ENCODE assay signal across 22 mouse cellular contexts in genomic region chr17:58370089-58370488, GRCm38 (mm10).
DNase-seq lines count a peak whose midpoint lies in the region; ATAC-seq and TF ChIP-seq lines count a peak whose summit lies in the region.
"Had no signal": no experiment of that assay in that cellular context is flagged by ENCODE, and none has a peak within 500 bp of the region (broad histone marks: within the 10 kb centered on the region; RNA-seq: fewer than 3 reads in every experiment).

No protein-coding gene starts in this region.

- ATAC-seq in kidney, postnatal 0 days (replicated peaks; ENCODE audit: low FRiP score, low read depth): no peak
- ATAC-seq: forebrain, embryonic 14.5 days; forebrain, embryonic 16.5 days had no signal

- dilution Hi-C loops in CH12.LX (cut with MboI; ENCODE audit: extremely low pct_ligation_motif_present, extremely low pct_unique_long_range_greater_than_20kb, low sequenced_read_pairs): no loop called here

- in situ Hi-C loops in CH12.LX (cut with MboI; ENCODE audit: low pct_ligation_motif_present, low pct_unique_long_range_greater_than_20kb, low sequenced_read_pairs) (no loop called here), ES-E14 (cut with MboI; ENCODE audit: low sequenced_read_pairs in 2 of 2, unreplicated experiment in 2 of 2) (no loop called here)

- H3K27ac ChIP-seq in kidney, postnatal 0 days: no peak overlapping the region
- H3K27ac ChIP-seq in CH12.LX (ENCODE audit: insufficient read depth, low read depth): no peak overlapping the region
- no peak overlapping the region for H3K27ac ChIP-seq in ES-E14 (ENCODE audit: insufficient read depth, low read depth, low read length, poor library complexity, severe bottlenecking)
- H3K27ac ChIP-seq: embryonic facial prominence, embryonic 12.5 days; embryonic facial prominence, embryonic 15.5 days; forebrain, embryonic 10.5 days; forebrain, embryonic 12.5 days had no signal

- H3K4me1 ChIP-seq in kidney, postnatal 0 days (replicated peaks; ENCODE audit: insufficient read depth, low read length): no peaks in the 10 kb centered on the region
- no peaks in the 10 kb centered on the region for H3K4me1 ChIP-seq in CH12.LX (ENCODE audit: control insufficient read depth in 1 of 2, insufficient read depth in 2 of 2)
- H3K4me1 ChIP-seq in ES-E14 (ENCODE audit: control insufficient read depth in 2 of 2, insufficient read depth in 2 of 2, low read length in 2 of 2, poor library complexity in 1 of 2): no peaks in the 10 kb centered on the region
- H3K4me1 ChIP-seq: embryonic facial prominence, embryonic 12.5 days; embryonic facial prominence, embryonic 15.5 days; forebrain, embryonic 10.5 days; forebrain, embryonic 12.5 days had no signal

- DNase-seq in kidney, postnatal 0 days (ENCODE audit: low spot score): peak; percentile 1
- no peak for DNase-seq in kidney, adult 9 months
- DNase-seq in CH12.LX (ENCODE audit: extremely low read depth): no peak
- no peak for DNase-seq in ES-E14 (ENCODE audit: low read depth, low spot score)
- no peak for DNase-seq in left cerebral cortex, adult 11 months (ENCODE audit: low spot score)
- DNase-seq: adrenal gland, adult 2 months; adrenal gland, postnatal 10 days; adrenal gland, postnatal 25 days; cerebellum, adult 11 months; cerebellum, adult 18-20 months; cerebellum, adult 8-10 months; cerebellum, adult 9-11 months; cerebellum, postnatal 14 days; cerebellum, postnatal 36 days; embryo, embryonic 11 days had no signal

- no peak overlapping the region for H3K9ac ChIP-seq in kidney, postnatal 0 days (ENCODE audit: low read depth, low read length)
- H3K9ac ChIP-seq in CH12.LX (ENCODE audit: insufficient read depth, low read depth): no peak overlapping the region
- no peak overlapping the region for H3K9ac ChIP-seq in ES-E14 (ENCODE audit: insufficient read depth, low read depth, low read length, poor library complexity, severe bottlenecking)
- H3K9ac ChIP-seq: embryonic facial prominence, embryonic 12.5 days; embryonic facial prominence, embryonic 15.5 days; forebrain, embryonic 12.5 days had no signal

- no peak for TF ChIP-seq RAD21 in CH12.LX (IDR thresholded peaks at IDR 0.05; ENCODE audit: low read depth, low read length)

- no peaks in the 10 kb centered on the region for H3K9me3 ChIP-seq in kidney, postnatal 0 days (replicated peaks; ENCODE audit: low read length)
- H3K9me3 ChIP-seq in CH12.LX (replicated peaks; ENCODE audit: low read length) (no peaks in the 10 kb centered on the region), ES-E14 (ENCODE audit: control insufficient read depth, insufficient read depth, low read depth, low read length) (no peaks in the 10 kb centered on the region)
- H3K9me3 ChIP-seq: embryonic facial prominence, embryonic 12.5 days; embryonic facial prominence, embryonic 15.5 days; forebrain, embryonic 10.5 days; forebrain, embryonic 12.5 days had no signal

- no peaks in the 10 kb centered on the region for H3K79me2 ChIP-seq in CH12.LX (replicated peaks; ENCODE audit: control insufficient read depth, extremely low read depth, insufficient read depth, poor library complexity, severe bottlenecking)

- no peak overlapping the region for H3K4me2 ChIP-seq in kidney, postnatal 0 days (ENCODE audit: low read length)
- H3K4me2 ChIP-seq in CH12.LX (ENCODE audit: insufficient read depth, low read depth, poor library complexity, severe bottlenecking): no peak overlapping the region
- H3K4me2 ChIP-seq: embryonic facial prominence, embryonic 12.5 days; embryonic facial prominence, embryonic 15.5 days; forebrain, embryonic 12.5 days had no signal

- no peak overlapping the region for H3K4me3 ChIP-seq in kidney, postnatal 0 days (replicated peaks; ENCODE audit: low read depth, low read length)
- no peak overlapping the region for H3K4me3 ChIP-seq in CH12.LX (replicated peaks in 1 of 3; ENCODE audit: low read depth in 2 of 3, low read length in 2 of 3, poor library complexity in 1 of 3)
- H3K4me3 ChIP-seq in ES-E14 (ENCODE audit: insufficient read depth in 1 of 2, low read depth in 1 of 2, low read length in 2 of 2, poor library complexity in 1 of 2, severe bottlenecking in 1 of 2): no peak overlapping the region
- H3K4me3 ChIP-seq: embryonic facial prominence, embryonic 12.5 days; embryonic facial prominence, embryonic 15.5 days; erythroblast, embryonic 14.5 days; forebrain, embryonic 10.5 days; forebrain, embryonic 12.5 days had no signal

- no peaks in the 10 kb centered on the region for H3K27me3 ChIP-seq in kidney, postnatal 0 days (ENCODE audit: insufficient read depth, low read length)
- no peaks in the 10 kb centered on the region for H3K27me3 ChIP-seq in CH12.LX (replicated peaks)
- H3K27me3 ChIP-seq: embryonic facial prominence, embryonic 12.5 days; embryonic facial prominence, embryonic 15.5 days; forebrain, embryonic 12.5 days had no signal

- no peak for TF ChIP-seq POLR2A in CH12.LX (IDR thresholded peaks at IDR 0.05; ENCODE audit: low read depth, low read length)

- H3K36me3 ChIP-seq in kidney, postnatal 0 days (ENCODE audit: insufficient read depth, low read length): no peaks in the 10 kb centered on the region
- H3K36me3 ChIP-seq in CH12.LX (replicated peaks in 1 of 2; ENCODE audit: control insufficient read depth in 1 of 2, insufficient read depth in 1 of 2, low read length in 1 of 2) (no peaks in the 10 kb centered on the region), ES-E14 (ENCODE audit: control insufficient read depth, insufficient read depth, low read length, poor library complexity, severe bottlenecking) (no peaks in the 10 kb centered on the region)
- H3K36me3 ChIP-seq: embryonic facial prominence, embryonic 12.5 days; embryonic facial prominence, embryonic 15.5 days; forebrain, embryonic 10.5 days; forebrain, embryonic 12.5 days had no signal

- no peak for TF ChIP-seq EP300 in CH12.LX (IDR thresholded peaks at IDR 0.05; ENCODE audit: low read length)

- no peak for TF ChIP-seq CTCF in kidney, postnatal 0 days (IDR thresholded peaks at IDR 0.05; ENCODE audit: low read depth)
- no peak for TF ChIP-seq CTCF in CH12.LX (conservative IDR thresholded peaks at IDR 0.05 in 1 of 2, IDR thresholded peaks at IDR 0.05 in 1 of 2; ENCODE audit: low read depth in 2 of 2, low read length in 2 of 2)

TF ChIP-seq in CH12.LX, 34 proteins besides CTCF, POLR2A, EP300 and RAD21:
- TF ChIP-seq NELFE (IDR thresholded peaks at IDR 0.05; ENCODE audit: low read depth, low read length) (no peak), MAFK (IDR thresholded peaks at IDR 0.05; ENCODE audit: insufficient replicate concordance, low read length) (peak; percentile 64; the same call in 1 of the 2 replicates)
TF ChIP-seq in CH12.LX: peak in this region for 1.

TF ChIP-seq in ES-E14, 5 proteins besides CTCF, POLR2A, EP300 and RAD21:
- TF ChIP-seq MAFK (IDR thresholded peaks at IDR 0.05; ENCODE audit: insufficient read depth, low read depth, low read length) (peak; percentile 61), ZC3H11A (IDR thresholded peaks at IDR 0.05; ENCODE audit: borderline replicate concordance, low read depth, low read length) (no peak)
